Mouse (Mus musculus) thymus, adult 2 months (tissue): Measurements from ENCODE around the gene Fgf18.

Source experiments
- CTCF ChIP-seq: fragments of 200-500 bp; IDR thresholded peaks from 2 replicates; pipeline ENCODE4 v1.5.1; 2012; ENCODE audit warnings: mild to moderate bottlenecking, control low read depth, low read length, moderate library complexity, borderline replicate concordance; ENCODE audit not compliant: control insufficient read depth, poor library complexity, insufficient read depth; ENCODE audit errors: extremely low read depth
- POLR2A ChIP-seq: fragments of 200-500 bp; IDR thresholded peaks from 2 replicates; pipeline ENCODE4 v1.6.1; 2012; ENCODE audit warnings: mild to moderate bottlenecking, low read length, control low read depth, moderate library complexity; ENCODE audit not compliant: control insufficient read depth, poor library complexity, insufficient read depth; ENCODE audit errors: extremely low read depth

GRCm38 (mm10) chr11:33110111-33110510, 37.1 kb downstream of the Fgf18 start:
- TF ChIP-seq POLR2A: no peak
- TF ChIP-seq CTCF: no peak
